Mouse (Mus musculus) lung, postnatal 10 days (tissue): ENCODE results near the gene Rnd2.
"Not testable (repeated sequence)": the region's sequence is repeated elsewhere in the genome, so short reads cannot be mapped to it uniquely, and the experiment has no call there.

ENCODE experiments used
- DNase-seq: peaks from one replicate; pipeline ENCODE4 v3.0.0; 2021

Rnd2 gene

GRCm38 (mm10) chr11:101464211-101465100 is at the start of gene Rnd2:
TSS of gene Rnd2 (plus strand) at chr11:101464999.
- peak; percentile 84 for DNase-seq

GRCm38 (mm10) chr11:101415306-101415705 is 49.5 kb upstream of the Rnd2 start:
- no peak for DNase-seq

- peak; percentile 32 for DNase-seq
Observed at GRCm38 (mm10) chr11:101416433-101417100, 48.2 kb upstream of the Rnd2 start.

- peak; percentile 93 for DNase-seq
Observed at GRCm38 (mm10) chr11:101417101-101417855, 47.5 kb upstream of the Rnd2 start, which contains the start of gene Aarsd1. TSS of gene Aarsd1 (minus strand) at chr11:101417615.

- no peak for DNase-seq
Observed at GRCm38 (mm10) chr11:101418991-101419390, 45.8 kb upstream of the Rnd2 start.

GRCm38 (mm10) chr11:101419610-101420009 is 45.2 kb upstream of the Rnd2 start:
- DNase-seq, result peak; percentile 26

GRCm38 (mm10) chr11:101420148-101420547 is 44.7 kb upstream of the Rnd2 start:
- DNase-seq, result no peak

- peak; percentile 44 for DNase-seq
Observed at GRCm38 (mm10) chr11:101424105-101424851, 40.5 kb upstream of the Rnd2 start, which contains the start of gene Gm27029. TSS of gene Gm27029 (minus strand) at chr11:101424796.

- DNase-seq, result peak; percentile 99
Observed at GRCm38 (mm10) chr11:101424925-101425813, 39.6 kb upstream of the Rnd2 start, which contains the start of the genes Rundc1 and Ptges3l. TSS of gene Rundc1 (plus strand) at chr11:101425085. TSS of gene Ptges3l (minus strand) at chr11:101425333.

GRCm38 (mm10) chr11:101426165-101426564 is 38.6 kb upstream of the Rnd2 start:
- no peak for DNase-seq

GRCm38 (mm10) chr11:101431327-101431726 is 33.5 kb upstream of the Rnd2 start:
- no peak for DNase-seq

GRCm38 (mm10) chr11:101433396-101433795 is 31.4 kb upstream of the Rnd2 start:
- no peak for DNase-seq

GRCm38 (mm10) chr11:101435831-101436230 is 29.0 kb upstream of the Rnd2 start:
- DNase-seq, result no peak

GRCm38 (mm10) chr11:101436916-101437315 is 27.9 kb upstream of the Rnd2 start:
- no peak for DNase-seq

GRCm38 (mm10) chr11:101438006-101438405 is 26.8 kb upstream of the Rnd2 start:
- not testable (repeated sequence) for DNase-seq

GRCm38 (mm10) chr11:101441450-101442126 is 23.2 kb upstream of the Rnd2 start:
- DNase-seq, result not testable (repeated sequence)

GRCm38 (mm10) chr11:101442127-101442693 is 22.6 kb upstream of the Rnd2 start, which contains the start of gene Rpl27:
TSS of gene Rpl27 (plus strand) at chr11:101442298.
- peak; percentile 99 for DNase-seq

GRCm38 (mm10) chr11:101442760-101443159 is 22.0 kb upstream of the Rnd2 start:
- no peak for DNase-seq

- DNase-seq, result no peak
Observed at GRCm38 (mm10) chr11:101446319-101446718, 18.5 kb upstream of the Rnd2 start.

- not testable (repeated sequence) for DNase-seq
Observed at GRCm38 (mm10) chr11:101446860-101447259, 17.9 kb upstream of the Rnd2 start.
